Mouse (Mus musculus) urinary bladder, adult 18-20 months (tissue): ENCODE results near the gene Olfr320.
A peak's percentile ranks its signal among the peaks of the same experiment; 100 is the strongest.
"Not testable (repeated sequence)": the region's sequence is repeated elsewhere in the genome, so short reads cannot be mapped to it uniquely, and the experiment has no call there.

Experiments
- DNase-seq, 2 experiments: peaks; one replicate each; pipeline ENCODE4 v3.0.0; 2022; ENCODE audit warnings: low spot score in 2 of 2, mixed read lengths in 2 of 2

Olfr320 gene

DNA sequence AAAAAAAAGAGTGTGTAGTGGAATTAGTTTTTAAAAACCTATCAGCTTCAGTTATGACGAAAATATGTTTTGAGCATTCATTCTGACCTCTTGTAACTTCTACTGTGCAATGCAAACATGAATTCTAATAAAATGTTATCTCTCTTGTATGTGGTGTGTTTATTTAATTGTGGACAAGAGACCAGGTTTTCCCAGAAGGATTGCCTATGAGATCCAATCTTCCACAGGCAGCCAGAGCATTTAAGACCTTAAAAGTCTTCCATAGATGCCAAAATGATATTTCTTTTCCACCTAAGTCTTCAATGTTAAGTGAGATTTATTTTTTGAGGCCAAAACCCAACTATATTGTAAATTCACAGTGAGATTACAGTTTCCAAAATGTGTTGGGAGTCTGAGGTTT lies at the start of gene Olfr320:
Olfr320 (plus strand) TSS at position 301 of the 400 bp plus-strand sequence.
- DNase-seq = no peak

DNA sequence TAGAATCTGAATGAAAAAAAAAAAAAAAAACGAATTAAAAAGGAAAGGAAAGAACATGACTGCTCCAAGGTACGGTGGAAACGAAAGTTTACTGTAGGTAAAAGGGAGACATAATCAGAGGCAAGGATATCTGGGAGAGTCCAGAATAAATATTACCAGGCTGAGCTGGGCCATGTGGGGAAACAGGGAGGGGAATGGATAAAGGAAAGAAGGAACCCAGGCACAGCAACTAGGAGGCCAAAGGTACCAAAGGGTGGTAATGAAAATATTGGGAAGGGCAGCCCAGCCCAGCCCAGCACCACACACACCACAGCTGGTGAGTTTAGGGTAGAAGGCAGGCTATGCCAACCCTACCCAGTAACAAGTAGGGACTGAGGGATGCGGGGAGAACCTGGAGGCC lies 46.0 kb upstream of the Olfr320 start:
- DNase-seq = no peak

DNA sequence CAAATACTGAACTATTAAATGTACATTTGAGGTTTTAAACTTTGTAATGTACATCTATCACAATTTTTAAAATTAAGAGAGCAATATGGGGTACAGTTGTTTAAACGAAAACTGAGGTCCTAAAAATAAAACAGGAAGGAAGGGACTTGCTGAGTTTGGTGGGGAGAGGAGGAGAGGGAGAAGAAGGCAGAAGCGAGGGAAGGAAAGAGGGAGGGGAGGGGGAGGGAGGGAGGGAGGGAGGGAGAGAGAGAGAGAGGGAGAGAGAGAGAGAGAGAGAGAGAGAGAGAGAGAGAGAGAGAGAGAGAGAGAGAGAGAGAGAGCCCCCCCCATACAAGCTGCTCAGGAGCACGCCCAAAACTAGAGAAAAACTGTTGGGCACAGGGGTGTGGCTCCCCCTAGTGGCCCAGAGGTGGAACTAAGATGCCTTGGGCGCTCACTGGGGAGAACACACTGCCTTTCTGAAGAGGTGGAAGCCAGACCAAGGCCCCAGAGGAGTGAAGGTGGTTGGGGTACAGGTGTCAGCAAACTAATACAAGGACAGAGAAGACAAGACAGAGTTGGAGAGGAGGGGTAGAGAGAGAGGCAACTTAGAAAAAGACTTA lies 44.4 kb upstream of the Olfr320 start:
- peak; percentile 35 to 39 for DNase-seq

- peak; percentile 50 to 66 for DNase-seq
These were observed 42.7 kb upstream of the Olfr320 start for GRCm38 (mm10) chr11:58638176-58638701.

DNA sequence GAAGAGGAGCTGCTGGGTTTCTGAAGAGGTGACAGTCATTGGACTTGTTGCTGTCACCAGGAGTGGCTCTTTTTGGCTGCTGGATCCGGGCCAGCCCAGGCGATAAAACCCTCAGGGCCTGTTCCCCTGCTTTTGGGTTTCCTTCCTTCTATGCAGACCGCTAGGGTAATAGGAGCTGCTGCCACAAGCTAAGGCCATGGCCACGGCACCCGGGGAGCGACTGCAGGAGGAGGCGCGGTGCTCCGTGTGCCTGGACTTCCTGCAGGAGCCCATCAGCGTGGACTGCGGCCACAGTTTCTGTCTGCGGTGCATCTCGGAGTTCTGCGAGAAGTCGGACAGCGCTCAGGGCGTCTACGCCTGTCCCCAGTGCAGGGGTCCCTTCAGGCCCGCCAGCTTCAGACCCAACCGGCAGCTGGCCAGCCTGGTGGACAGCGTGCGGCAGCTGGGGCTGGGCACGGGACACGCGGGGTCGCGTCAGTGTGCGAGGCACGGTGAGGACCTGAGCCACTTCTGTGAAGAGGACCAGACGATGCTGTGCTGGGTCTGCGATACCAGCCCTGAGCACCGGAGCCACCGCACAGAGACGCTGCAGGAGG lies 40.5 kb upstream of the Olfr320 start, which contains the start of gene Trim58:
Trim58 (plus strand) TSS at position 194 of the 596 bp plus-strand sequence.
- peak in 1 of 2 experiments; percentile 30 for DNase-seq

DNA sequence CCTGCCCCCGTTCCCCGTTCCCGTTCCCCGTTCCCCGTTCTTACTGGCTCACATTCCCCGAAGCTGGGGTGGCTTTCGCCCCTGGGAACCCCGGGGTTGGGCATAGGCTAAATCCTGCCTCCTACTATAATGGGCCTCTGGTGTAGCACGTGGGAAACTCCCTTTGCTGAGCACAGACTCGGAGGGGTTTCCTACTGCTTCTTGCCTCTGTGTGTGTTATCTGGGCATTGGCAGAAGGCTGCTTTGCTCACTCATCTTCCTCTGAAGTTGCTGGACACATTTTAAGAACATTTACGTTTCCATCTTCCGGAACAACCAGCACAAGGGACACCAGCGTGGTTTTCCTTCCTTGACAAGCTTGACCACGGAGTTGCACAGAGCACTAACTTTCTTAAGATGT lies 39.8 kb upstream of the Olfr320 start:
- no peak for DNase-seq

DNA sequence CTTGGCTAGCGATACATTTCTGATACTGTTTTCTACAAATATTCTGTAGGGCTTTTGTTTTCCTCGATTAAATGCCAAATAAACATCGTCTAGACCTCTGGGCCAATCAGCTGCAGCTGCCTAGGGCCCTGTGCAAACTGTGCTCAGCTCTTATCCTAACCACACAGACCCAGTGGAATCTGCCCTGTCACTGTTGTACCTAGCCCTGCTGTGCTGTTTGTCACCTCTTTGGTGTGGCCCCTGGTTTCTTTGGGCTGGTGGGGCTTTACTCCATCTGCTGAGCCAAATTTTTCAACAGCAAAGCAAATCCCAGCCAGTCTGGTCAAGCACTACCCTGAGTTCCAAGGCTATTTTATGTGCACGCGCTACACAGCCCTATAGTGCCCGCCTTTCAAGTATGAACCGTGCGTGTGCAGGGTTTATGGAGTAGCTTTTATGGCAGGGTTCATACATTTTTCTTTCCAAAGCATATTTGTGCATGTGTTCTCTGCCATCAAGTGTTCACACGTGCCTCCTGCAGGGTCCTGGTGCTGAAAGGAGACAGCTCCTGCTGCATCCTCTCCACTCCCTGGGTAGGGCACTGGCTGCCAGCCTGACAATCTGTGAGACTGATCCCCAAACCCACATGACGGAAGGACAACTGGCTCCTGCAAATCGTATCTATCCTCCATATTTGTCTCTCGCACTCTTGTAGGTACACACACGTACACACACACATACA lies 39.1 kb upstream of the Olfr320 start:
- no peak for DNase-seq

DNA sequence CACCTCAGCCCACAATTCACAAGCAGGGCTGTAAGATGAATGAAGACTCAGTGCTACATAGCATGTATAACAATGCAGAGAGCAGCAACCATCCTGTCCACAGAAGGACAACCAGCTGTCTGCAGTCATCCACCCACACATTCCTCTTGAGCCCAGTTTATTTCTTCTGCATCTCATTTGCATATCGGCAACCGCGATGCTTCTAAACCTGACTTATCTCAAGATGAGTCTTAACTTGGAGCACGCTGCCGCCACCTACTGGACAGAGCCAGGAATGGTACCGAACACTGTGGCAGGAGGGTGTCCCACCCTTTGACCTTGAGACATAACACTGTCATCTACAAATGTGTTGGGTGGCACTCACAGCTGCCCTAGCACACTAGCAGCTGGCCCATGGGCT lies 37.5 kb upstream of the Olfr320 start:
- peak in 1 of 2 experiments; percentile 16 for DNase-seq

DNA sequence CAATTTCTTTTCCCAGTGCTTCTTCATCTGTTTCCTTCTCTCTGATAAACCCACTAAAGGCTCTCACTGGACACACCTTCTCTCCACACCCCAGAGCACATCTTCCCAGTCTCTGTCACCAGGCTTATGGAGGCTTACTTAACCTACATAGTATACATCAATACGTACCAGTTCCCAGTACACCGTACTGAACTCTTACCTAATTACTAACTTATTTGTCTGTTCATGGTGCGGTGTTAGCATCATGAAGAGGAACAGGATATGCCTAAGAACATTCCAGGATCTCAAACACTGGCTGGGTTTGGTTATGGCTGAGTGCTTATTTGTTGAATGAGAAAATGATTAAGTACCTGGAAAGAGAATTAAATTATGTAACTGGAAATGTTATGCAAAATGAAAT lies 25.7 kb upstream of the Olfr320 start:
- no peak for DNase-seq

GRCm38 (mm10) chr11:58658596-58658995 lies 22.3 kb upstream of the Olfr320 start, which contains the start of gene Olfr322:
Gene Olfr322, plus strand, starts transcription at chr11:58658782.
- DNase-seq = no peak

DNA sequence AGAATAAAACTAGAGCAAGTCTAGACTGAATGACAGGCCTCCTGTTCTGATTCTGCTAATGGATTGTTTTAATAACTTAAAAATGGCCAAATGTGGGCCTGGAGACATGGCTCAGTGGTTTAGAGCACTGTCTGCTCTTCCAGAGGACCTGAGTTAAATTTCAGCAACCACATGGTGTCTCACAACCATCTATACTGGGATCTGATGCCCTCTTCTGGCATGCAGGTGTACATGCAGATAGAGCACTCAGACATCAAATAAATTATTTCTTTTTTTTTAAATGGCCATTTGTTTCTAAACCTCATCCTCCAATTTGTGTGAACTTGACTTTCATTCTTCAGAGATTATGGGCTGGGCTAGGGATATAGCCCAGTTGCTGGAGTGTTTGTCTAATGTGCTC lies 11.6 kb upstream of the Olfr320 start:
- DNase-seq = no peak

GRCm38 (mm10) chr11:58671825-58672224 lies 9.1 kb upstream of the Olfr320 start:
- no peak for DNase-seq

DNA sequence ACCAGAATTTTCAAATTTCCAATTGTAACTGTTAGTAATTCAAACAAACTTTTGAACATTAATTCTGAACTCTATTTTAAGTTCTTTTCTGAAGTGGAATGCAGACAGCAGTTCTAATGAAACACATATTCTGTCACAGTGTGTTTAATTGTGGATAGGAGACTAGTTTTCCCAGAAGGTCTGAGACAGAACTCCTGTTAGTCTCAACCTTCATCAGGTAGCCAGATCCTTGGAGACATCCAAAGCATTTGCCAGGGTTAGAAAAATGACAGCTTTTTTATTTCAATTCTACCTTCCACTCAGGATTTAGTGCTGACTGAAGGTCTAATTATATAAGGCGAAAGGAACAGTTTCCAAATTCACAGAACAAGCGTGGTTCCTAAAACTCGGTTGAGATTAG lies 18.0 kb downstream of the Olfr320 start, which contains the start of gene Olfr319:
Olfr319 (plus strand) TSS at position 301 of the 400 bp plus-strand sequence.
- DNase-seq = no peak

DNA sequence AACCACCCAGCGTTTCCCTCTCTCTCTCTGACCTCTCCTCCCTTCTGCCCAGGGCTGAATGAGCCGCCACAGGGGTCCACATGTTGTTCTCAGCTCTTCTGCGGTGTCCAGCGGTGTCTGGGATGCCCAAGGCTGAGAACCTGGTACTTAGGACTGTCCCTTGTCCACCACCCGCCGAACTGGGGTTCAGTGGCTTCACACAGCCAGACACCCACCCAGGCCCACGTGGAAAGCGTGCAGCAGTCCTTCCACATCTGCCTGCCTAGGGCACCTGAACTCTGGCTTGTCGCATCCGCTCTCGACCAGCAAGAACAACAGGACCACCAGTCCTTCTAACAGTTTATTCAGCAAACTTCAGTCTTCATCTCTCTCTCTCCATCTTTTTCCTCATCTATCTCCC lies 28.2 kb downstream of the Olfr320 start:
- DNase-seq = no peak

DNA sequence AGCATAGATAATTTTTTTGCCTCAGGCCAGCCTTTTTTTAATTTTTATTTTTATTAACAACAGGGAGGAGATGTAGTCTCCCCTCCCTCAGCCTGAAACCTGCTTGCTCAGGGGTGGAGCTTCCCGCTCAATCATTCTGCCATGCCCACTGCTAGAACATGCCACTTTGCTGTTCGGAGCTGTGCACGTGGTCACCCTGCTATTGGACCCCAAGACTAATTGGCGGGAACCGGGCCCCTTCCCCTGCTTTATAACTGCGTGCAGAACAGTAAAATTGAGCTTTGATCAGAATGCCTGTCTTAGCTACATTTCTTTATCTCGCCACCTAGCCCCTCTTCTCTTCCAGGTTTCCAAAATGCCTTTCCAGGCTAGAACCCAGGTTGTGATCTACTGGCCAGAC lies 36.8 kb downstream of the Olfr320 start:
- DNase-seq = not testable (repeated sequence)

DNA sequence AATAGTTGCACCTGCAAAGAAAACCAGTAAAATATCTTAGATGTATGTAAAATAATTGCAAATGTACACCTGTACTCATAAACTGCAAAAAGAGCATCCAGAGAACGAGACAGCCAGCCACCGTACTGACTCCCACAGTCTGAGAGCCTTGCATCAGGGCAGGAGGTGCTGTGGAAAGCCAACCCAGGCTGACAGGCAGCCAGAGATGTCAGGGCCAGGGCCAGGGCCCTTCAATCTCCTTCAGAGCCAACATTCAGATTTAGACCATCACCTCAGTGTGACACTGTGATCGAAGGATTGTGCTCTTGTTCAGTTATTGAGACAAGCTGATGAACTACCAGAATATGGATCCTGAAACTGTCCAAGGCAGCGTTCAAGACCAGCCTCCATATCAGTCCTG lies 38.8 kb downstream of the Olfr320 start:
- DNase-seq = no peak

GRCm38 (mm10) chr11:58723914-58724313 lies 43.0 kb downstream of the Olfr320 start, which contains the start of gene Olfr318:
Gene Olfr318, minus strand, starts transcription at chr11:58724014.
- DNase-seq = no peak

DNA sequence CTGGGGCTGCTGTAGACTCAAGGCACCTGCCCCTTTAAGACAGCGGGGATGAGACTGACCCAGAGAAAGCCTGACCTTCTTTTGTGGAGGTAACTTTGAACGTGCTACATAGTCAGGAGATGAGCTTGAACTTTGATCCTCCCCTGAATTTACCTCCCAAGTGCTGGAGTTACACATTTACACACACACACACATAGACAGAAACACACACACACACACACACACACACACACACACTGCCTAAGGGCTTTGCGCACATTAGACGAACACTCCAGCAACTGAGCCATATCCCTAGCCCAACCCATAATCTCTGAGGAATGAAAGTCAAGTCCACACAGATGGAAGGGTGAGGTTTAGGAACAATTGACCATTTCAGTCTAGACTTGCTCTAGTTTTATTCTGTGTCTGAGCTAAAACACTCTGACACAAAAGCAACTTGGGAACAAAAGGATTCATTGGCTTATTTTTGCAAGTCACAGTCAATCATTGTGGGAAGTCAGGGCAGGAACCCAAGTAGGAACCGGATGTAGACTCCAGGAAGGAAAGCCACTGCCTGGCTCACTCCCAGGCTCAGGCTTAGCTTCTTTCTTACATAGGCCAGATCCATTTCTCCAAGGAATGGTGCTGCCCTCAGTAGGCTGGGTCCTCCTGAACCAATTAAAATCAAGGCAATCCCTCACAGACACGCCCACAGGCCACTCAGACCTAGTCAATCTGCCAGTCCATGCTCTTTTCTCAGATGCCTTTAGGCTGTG lies 47.2 kb downstream of the Olfr320 start:
- DNase-seq = not testable (repeated sequence)

GRCm38 (mm10) chr11:58733372-58733771 lies 52.5 kb downstream of the Olfr320 start:
- no peak for DNase-seq
